Mouse (Mus musculus) MEL (cell line): ENCODE measurements around the gene Tbx3.

Experiments
- BHLHE40 ChIP-seq: IDR thresholded peaks from 2 replicates; pipeline ENCODE4 v1.6.1; 2012; ENCODE audit warnings: low read depth, mild to moderate bottlenecking, inconsistent platforms, low read length, improper control_type of control experiment, borderline replicate concordance
- CTCF ChIP-seq, 3 experiments: IDR thresholded peaks in 2 of 3; conservative IDR thresholded peaks in 1 of 3; 2 replicates each; pipeline ENCODE4 v1.5.1; 2011 to 2012; ENCODE audit warnings: low read length in 3 of 3, low read depth in 2 of 3, mild to moderate bottlenecking in 2 of 3, improper control_type of control experiment in 1 of 3, inconsistent platforms in 1 of 3, mixed read lengths in 1 of 3, moderate library complexity in 1 of 3; ENCODE audit not compliant: control insufficient read depth in 1 of 3, insufficient read depth in 1 of 3, poor library complexity in 1 of 3, severe bottlenecking in 1 of 3
- ETS1 ChIP-seq: IDR thresholded peaks from 2 replicates; pipeline ENCODE4 v1.6.1; 2012; ENCODE audit warnings: low read depth, mild to moderate bottlenecking, inconsistent platforms, low read length, improper control_type of control experiment, moderate library complexity
- GATA1 ChIP-seq: IDR thresholded peaks from 2 replicates; pipeline ENCODE4 v1.6.1; 2011; ENCODE audit warnings: low read depth, low read length, improper control_type of control experiment
- RAD21 ChIP-seq: IDR thresholded peaks from 2 replicates; pipeline ENCODE4 v1.6.1; 2011; ENCODE audit warnings: mild to moderate bottlenecking, low read depth, low read length, improper control_type of control experiment

- TF ChIP-seq CTCF (IDR thresholded peaks at IDR 0.05 in 2 of 3, conservative IDR thresholded peaks at IDR 0.05 in 1 of 3; ENCODE audit: control insufficient read depth in 1 of 3, insufficient read depth in 1 of 3, low read depth in 2 of 3, low read length in 3 of 3, poor library complexity in 1 of 3, severe bottlenecking in 1 of 3) (no peak), RAD21 (no peak), ETS1 (no peak), BHLHE40 (no peak), GATA1 (no peak)
Measured at GRCm38 (mm10) chr5:119658396-119658795, 12.1 kb upstream of the Tbx3 start.
